ENCODE assay signal across 8 mouse cellular contexts in the genomic region with DNA sequence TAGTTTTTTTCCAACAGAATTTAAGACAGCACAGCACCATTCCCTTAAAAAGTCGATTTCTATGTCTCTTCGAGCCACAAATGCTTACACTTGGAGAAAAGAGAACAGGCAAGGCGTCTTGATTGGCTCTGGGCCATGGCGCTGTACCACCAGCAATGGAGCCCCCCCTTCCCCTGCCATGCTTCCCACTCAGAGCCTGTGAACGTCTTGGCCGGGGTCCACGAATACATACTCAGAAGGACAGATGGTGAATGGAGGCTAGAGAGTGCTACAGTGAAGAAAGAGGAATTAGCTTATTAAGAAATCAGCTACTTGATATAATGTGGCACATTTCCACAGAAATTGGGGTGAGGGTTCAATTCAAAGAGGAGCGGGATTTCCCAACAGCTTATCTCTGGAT. TPM values are rescaled to one million over a fixed set of nuclear protein-coding genes. Genes with fewer than 3 reads are reported as not detected.
DNase-seq lines count a peak whose midpoint lies in the region; ATAC-seq and TF ChIP-seq lines count a peak whose summit lies in the region.

No protein-coding gene starts in this region.

- no peak overlapping the region for H3K9ac ChIP-seq in limb, embryonic 15.5 days
- H3K9ac ChIP-seq in heart, adult 2 months (ENCODE audit: low read depth, low read length), result no peak overlapping the region

- DNase-seq in adrenal gland, postnatal 10 days, result peak; percentile 21
- DNase-seq in adrenal gland, adult 2 months, result no peak
- DNase-seq in urinary bladder, postnatal 25 days (ENCODE audit: low spot score), result no peak
- no peak for DNase-seq in heart, adult 2 months
- DNase-seq in embryo, embryonic 9.5 days (ENCODE audit: extremely low spot score), result no peak

- TF ChIP-seq POLR2A in heart, adult 2 months (IDR thresholded peaks at IDR 0.05; ENCODE audit: insufficient read depth, low read depth, low read length), result no peak

- no peaks in the 10 kb centered on the region for H3K79me2 ChIP-seq in heart, adult 2 months (replicated peaks; ENCODE audit: control insufficient read depth, insufficient read depth, low read length)

- no peaks in the 10 kb centered on the region for H3K27me3 ChIP-seq in limb, embryonic 15.5 days
- no peaks in the 10 kb centered on the region for H3K27me3 ChIP-seq in heart, adult 2 months (ENCODE audit: control insufficient read depth, insufficient read depth, low read length)

- H3K27ac ChIP-seq in limb, embryonic 15.5 days, result 0 out of 2 replicates have a peak overlapping the region, but pooled peaks have one; percentile 17
- no peak overlapping the region for H3K27ac ChIP-seq in heart, adult 2 months

- 0 out of 2 replicates have a peak overlapping the region, but pooled peaks have one; percentile 13 for H3K4me2 ChIP-seq in limb, embryonic 15.5 days

- no peak for TF ChIP-seq CTCF in heart, adult 2 months (IDR thresholded peaks at IDR 0.05)

- intact Hi-C loops in heart, adult 2 months (cut with DNase I), result no loop called here

- no peak overlapping the region for H3K4me3 ChIP-seq in limb, embryonic 15.5 days
- H3K4me3 ChIP-seq in heart, adult 2 months, result no peak overlapping the region

- TF ChIP-seq EP300 in heart, adult 2 months (IDR thresholded peaks at IDR 0.05; ENCODE audit: insufficient read depth, low read depth, low read length), result no peak

- H3K4me1 ChIP-seq in limb, embryonic 15.5 days, result peaks cover 16% of the 10 kb centered on the region
- H3K4me1 ChIP-seq in heart, adult 2 months (ENCODE audit: control insufficient read depth, insufficient read depth, low read length), result no peaks in the 10 kb centered on the region

- 51% methylated on average over 8 of the region's 8 CpGs for WGBS in limb, embryonic 15.5 days
- WGBS in heart, adult 2 months, result 65% methylated on average over 8 of the region's 8 CpGs

- H3K36me3 ChIP-seq in limb, embryonic 15.5 days, result no peaks in the 10 kb centered on the region
- H3K36me3 ChIP-seq in heart, adult 2 months (ENCODE audit: control insufficient read depth, insufficient read depth, low read length), result no peaks in the 10 kb centered on the region

- peak; percentile 56 for ATAC-seq in cerebellum, adult (ENCODE audit: insufficient number of reproducible peaks, low FRiP score, low TSS enrichment)
- peak; percentile 99 for ATAC-seq in granulocyte monocyte progenitor cell, adult 5-6 weeks (replicated peaks; ENCODE audit: poor library complexity, severe bottlenecking)
- ATAC-seq in limb, embryonic 15.5 days (ENCODE audit: insufficient number of reproducible peaks, low FRiP score, low TSS enrichment, low read depth), result no peak

- H3K9me3 ChIP-seq in limb, embryonic 15.5 days, result no peaks in the 10 kb centered on the region

RNA-seq across cellular contexts. Expression of gene Amer2, which starts 41.6 kb away (rescaled TPM):
- 1 to 10 TPM; 2.4 to 3.4 TPM for total RNA-seq in adrenal gland, postnatal 10 days (2021)
- total RNA-seq in adrenal gland, adult 2 months (2021), result 1 to 10 TPM; 2.8 to 3.7 TPM
- 0.35 and 0.57 TPM in 2 replicates for polyA plus RNA-seq in adrenal gland, adult 2 months (2012; rRNA removed)
- total RNA-seq in granulocyte monocyte progenitor cell, adult 5-6 weeks (2014; fragmentation: Nextera tagmentation), result not detected in 2 replicates
- total RNA-seq in granulocyte monocyte progenitor cell, adult 5-6 weeks (2017), result 0.15 and 0.17 TPM in 2 replicates
- 0.71 and 1.2 TPM in 2 replicates for polyA plus RNA-seq in limb, embryonic 15.5 days (2015; fragmentation: Nextera tagmentation; extraction: Ambion mirVana)
- total RNA-seq in heart, adult 2 months (2021), result not detected
- polyA plus RNA-seq in heart, adult 2 months (2012; rRNA removed), result 0.02 TPM in 1 of 2 replicates, not detected in the other
